Mouse (Mus musculus) ES-Bruce4 (cell line): Measurements from ENCODE around the gene Ppp1r9b.

Experiments used
- CTCF ChIP-seq: IDR thresholded peaks from one replicate; pipeline ENCODE4 v1.8.1; 2011; ENCODE audit warnings: low read depth, low read length
- EP300 ChIP-seq: IDR thresholded peaks from 2 replicates; pipeline ENCODE4 v1.6.1; 2011; ENCODE audit warnings: low read depth, low read length; ENCODE audit not compliant: insufficient read depth

DNA sequence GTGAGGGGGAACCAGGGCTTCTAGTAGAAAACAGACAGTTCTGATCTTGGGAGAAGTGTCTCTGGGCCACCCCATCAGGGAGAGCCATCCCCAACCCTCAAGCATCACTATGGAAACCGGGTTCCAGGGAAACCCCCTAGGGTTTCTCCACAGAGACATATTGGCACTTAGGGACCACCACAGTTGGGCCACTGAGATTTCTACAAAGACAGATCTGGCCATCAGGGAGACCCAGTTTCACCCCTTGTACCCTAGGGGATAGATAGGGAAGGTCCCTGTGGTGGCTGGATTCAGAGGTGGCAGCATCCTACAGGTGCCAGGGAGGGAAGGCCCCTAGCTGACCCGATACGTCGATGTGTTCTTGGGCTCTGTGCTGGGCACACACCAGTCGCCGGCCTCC lies 36.0 kb downstream of the Ppp1r9b start:
- TF ChIP-seq CTCF, result no peak
- no peak for TF ChIP-seq EP300
